Mouse (Mus musculus) forebrain, embryonic 13.5 days (tissue): ENCODE measurements around the gene Cxcr2. TPM values are rescaled to one million over a fixed set of nuclear protein-coding genes. Genes with fewer than 3 reads are reported as not detected.
"Not testable (repeated sequence)": the region's sequence is repeated elsewhere in the genome, so short reads cannot be mapped to it uniquely, and the experiment has no call there.

ENCODE experiments used
- ATAC-seq: fragments of 200-750 bp; cut with Nextera tagmentation; 2 replicates; pipeline ENCODE4 v1.8.0; 2017
- H3K27ac ChIP-seq: fragments of 300-500 bp; sonication (generic); 2 replicates; pipeline ENCODE4 v1.5.1; 2015; ENCODE audit warnings: inconsistent platforms, mild to moderate bottlenecking, moderate library complexity
- H3K27me3 ChIP-seq: fragments of 300-500 bp; sonication (generic); 2 replicates; pipeline ENCODE4 v1.6.1; 2015; ENCODE audit warnings: mild to moderate bottlenecking, inconsistent platforms
- H3K36me3 ChIP-seq: fragments of 300-500 bp; sonication (generic); 2 replicates; pipeline ENCODE4 v1.6.1; 2015; ENCODE audit warnings: mild to moderate bottlenecking, inconsistent platforms; ENCODE audit not compliant: poor library complexity, severe bottlenecking
- H3K4me1 ChIP-seq: fragments of 300-500 bp; sonication (generic); 2 replicates; pipeline ENCODE4 v1.6.1; 2015; ENCODE audit warnings: inconsistent platforms
- H3K4me2 ChIP-seq: fragments of 300-500 bp; sonication (generic); 2 replicates; pipeline ENCODE4 v1.6.1; 2015; ENCODE audit warnings: inconsistent platforms, mild to moderate bottlenecking, moderate library complexity
- H3K4me3 ChIP-seq: fragments of 300-500 bp; sonication (generic); 2 replicates; pipeline ENCODE4 v1.5.1; 2015; ENCODE audit warnings: mild to moderate bottlenecking, inconsistent platforms
- H3K9ac ChIP-seq: fragments of 300-500 bp; sonication (generic); 2 replicates; pipeline ENCODE4 v1.6.1; 2015; ENCODE audit warnings: mild to moderate bottlenecking, inconsistent platforms
- H3K9me3 ChIP-seq: fragments of 300-500 bp; sonication (generic); replicated peaks from 2 replicates; pipeline ENCODE4 v1.6.1; 2016; ENCODE audit warnings: inconsistent platforms
- WGBS: fragments of 180-500 bp; shearing (Covaris S2); methylation state at CpG from one replicate; pipeline ENCODE4 v1.1.7; 2015; 5-methylcytosine and 5-hydroxymethylcytosine counted together
- polyA plus RNA-seq: library from polyadenylated mRNA; unstranded; fragments of >200 nt; fragmentation: Nextera tagmentation; extraction: Ambion mirVana; gene quantifications from 2 replicates; pipeline ENCODE4 v1.2.1, GENCODE M21; 2015

Gene Cxcr2
- polyA plus RNA-seq, 1 experiment from 2014 or later, result 0.14 TPM

- Histone ChIP-seq H3K9ac (no peak overlapping the region), H3K36me3 (no peaks in the 10 kb centered on the region), H3K27ac (no peak overlapping the region), H3K9me3 (no peaks in the 10 kb centered on the region), H3K4me2 (no peak overlapping the region), H3K4me1 (no peaks in the 10 kb centered on the region), H3K27me3 (no peaks in the 10 kb centered on the region), H3K4me3 (no peak overlapping the region)
- 88% methylated on average over 6 of the region's 6 CpGs for WGBS
- ATAC-seq, result no peak
Observed at GRCm38 (mm10) chr1:74149106-74149885, 4.5 kb upstream of the Cxcr2 start.

GRCm38 (mm10) chr1:74150101-74150500 is 3.7 kb upstream of the Cxcr2 start:
- H3K9me3 ChIP-seq, result no peaks in the 10 kb centered on the region
- no peak overlapping the region for H3K4me3 ChIP-seq
- ATAC-seq, result no peak
- no peaks in the 10 kb centered on the region for H3K4me1 ChIP-seq
- H3K27me3 ChIP-seq, result no peaks in the 10 kb centered on the region
- H3K36me3 ChIP-seq, result no peaks in the 10 kb centered on the region
- no peak overlapping the region for H3K9ac ChIP-seq
- no peak overlapping the region for H3K27ac ChIP-seq
- H3K4me2 ChIP-seq, result no peak overlapping the region
- WGBS, result 68% methylated on average over 3 of the region's 3 CpGs

GRCm38 (mm10) chr1:74151091-74151490 is 2.7 kb upstream of the Cxcr2 start:
- H3K27me3 ChIP-seq, result no peaks in the 10 kb centered on the region
- H3K36me3 ChIP-seq, result no peaks in the 10 kb centered on the region
- H3K27ac ChIP-seq, result no peak overlapping the region
- no peak overlapping the region for H3K4me3 ChIP-seq
- no peak overlapping the region for H3K4me2 ChIP-seq
- 82% methylated on average over 3 of the region's 3 CpGs for whole genome bisulfite sequencing
- no peaks in the 10 kb centered on the region for H3K9me3 ChIP-seq
- ATAC-seq, result no peak
- no peaks in the 10 kb centered on the region for H3K4me1 ChIP-seq
- no peak overlapping the region for H3K9ac ChIP-seq

GRCm38 (mm10) chr1:74155435-74156012 is 1.7 kb downstream of the Cxcr2 start:
- Histone ChIP-seq H3K9ac (no peak overlapping the region), H3K4me2 (no peak overlapping the region), H3K9me3 (no peaks in the 10 kb centered on the region), H3K27ac (no peak overlapping the region), H3K27me3 (no peaks in the 10 kb centered on the region), H3K4me3 (no peak overlapping the region), H3K36me3 (no peaks in the 10 kb centered on the region), H3K4me1 (0 out of 2 replicates have a peak, but pooled peaks cover 4% of the 10 kb centered on the region)
- WGBS, result 87% methylated on average over 6 of the region's 6 CpGs
- ATAC-seq, result no peak

- no peak overlapping the region for H3K4me3 ChIP-seq
- H3K9me3 ChIP-seq, result no peaks in the 10 kb centered on the region
- H3K9ac ChIP-seq, result no peak overlapping the region
- H3K27ac ChIP-seq, result no peak overlapping the region
- H3K36me3 ChIP-seq, result no peaks in the 10 kb centered on the region
- H3K27me3 ChIP-seq, result no peaks in the 10 kb centered on the region
- no peak for ATAC-seq
- no peak overlapping the region for H3K4me2 ChIP-seq
- WGBS, result 72% methylated on average over 14 of the region's 14 CpGs
- 0 out of 2 replicates have a peak, but pooled peaks cover 4% of the 10 kb centered on the region for H3K4me1 ChIP-seq
Observed at GRCm38 (mm10) chr1:74156381-74156910, 2.7 kb downstream of the Cxcr2 start.

GRCm38 (mm10) chr1:74159613-74160012 is 5.8 kb downstream of the Cxcr2 start:
- 81% methylated on average over 5 of the region's 5 CpGs for WGBS
- not testable (repeated sequence) for H3K4me3 ChIP-seq, H3K27me3 ChIP-seq, ATAC-seq, H3K9ac ChIP-seq, H3K9me3 ChIP-seq, H3K36me3 ChIP-seq, H3K27ac ChIP-seq, H3K4me2 ChIP-seq, H3K4me1 ChIP-seq

GRCm38 (mm10) chr1:74160036-74160435 is 6.2 kb downstream of the Cxcr2 start:
- Histone ChIP-seq H3K27me3 (no peaks in the 10 kb centered on the region), H3K36me3 (no peaks in the 10 kb centered on the region), H3K9me3 (no peaks in the 10 kb centered on the region), H3K9ac (no peak overlapping the region), H3K27ac (no peak overlapping the region), H3K4me1 (0 out of 2 replicates have a peak, but pooled peaks cover 4% of the 10 kb centered on the region), H3K4me3 (no peak overlapping the region), H3K4me2 (no peak overlapping the region)
- 68% methylated on average over 2 of the region's 2 CpGs for WGBS
- ATAC-seq, result no peak

- ATAC-seq, result no peak
- 90% methylated on average over 5 of the region's 5 CpGs for WGBS
- no peak overlapping the region for H3K4me2 ChIP-seq
- H3K4me1 ChIP-seq, result no peaks in the 10 kb centered on the region
- no peaks in the 10 kb centered on the region for H3K27me3 ChIP-seq
- H3K9me3 ChIP-seq, result no peaks in the 10 kb centered on the region
- no peak overlapping the region for H3K4me3 ChIP-seq
- no peaks in the 10 kb centered on the region for H3K36me3 ChIP-seq
- H3K9ac ChIP-seq, result no peak overlapping the region
- no peak overlapping the region for H3K27ac ChIP-seq
Observed at GRCm38 (mm10) chr1:74167136-74167535, 13.3 kb downstream of the Cxcr2 start.

GRCm38 (mm10) chr1:74169721-74170120 is 15.9 kb downstream of the Cxcr2 start:
- WGBS, result 87% methylated on average over 3 of the region's 3 CpGs
- no peak overlapping the region for H3K4me2 ChIP-seq
- H3K9me3 ChIP-seq, result no peaks in the 10 kb centered on the region
- ATAC-seq, result no peak
- no peak overlapping the region for H3K27ac ChIP-seq
- no peaks in the 10 kb centered on the region for H3K4me1 ChIP-seq
- H3K4me3 ChIP-seq, result no peak overlapping the region
- no peaks in the 10 kb centered on the region for H3K27me3 ChIP-seq
- no peaks in the 10 kb centered on the region for H3K36me3 ChIP-seq
- H3K9ac ChIP-seq, result no peak overlapping the region

GRCm38 (mm10) chr1:74172722-74173121 is 18.9 kb downstream of the Cxcr2 start:
- H3K9me3 ChIP-seq, result no peaks in the 10 kb centered on the region
- no peak overlapping the region for H3K9ac ChIP-seq
- no peak overlapping the region for H3K4me3 ChIP-seq
- no peak for ATAC-seq
- H3K27me3 ChIP-seq, result no peaks in the 10 kb centered on the region
- H3K36me3 ChIP-seq, result no peaks in the 10 kb centered on the region
- H3K4me2 ChIP-seq, result no peak overlapping the region
- WGBS, result 91% methylated on average over 3 of the region's 3 CpGs
- H3K4me1 ChIP-seq, result no peaks in the 10 kb centered on the region
- no peak overlapping the region for H3K27ac ChIP-seq

GRCm38 (mm10) chr1:74175731-74176130 is 21.9 kb downstream of the Cxcr2 start:
- Histone ChIP-seq H3K27me3 (no peaks in the 10 kb centered on the region), H3K9ac (no peak overlapping the region), H3K36me3 (no peaks in the 10 kb centered on the region), H3K4me1 (no peaks in the 10 kb centered on the region), H3K4me2 (no peak overlapping the region), H3K9me3 (no peaks in the 10 kb centered on the region), H3K27ac (no peak overlapping the region), H3K4me3 (no peak overlapping the region)
- 89% methylated on average over 4 of the region's 4 CpGs for WGBS
- no peak for ATAC-seq

- no peak overlapping the region for H3K4me2 ChIP-seq
- H3K9ac ChIP-seq, result no peak overlapping the region
- 89% methylated on average over 3 of the region's 3 CpGs for WGBS
- no peaks in the 10 kb centered on the region for H3K4me1 ChIP-seq
- H3K27me3 ChIP-seq, result no peaks in the 10 kb centered on the region
- ATAC-seq, result no peak
- H3K27ac ChIP-seq, result no peak overlapping the region
- H3K36me3 ChIP-seq, result no peaks in the 10 kb centered on the region
- no peaks in the 10 kb centered on the region for H3K9me3 ChIP-seq
- H3K4me3 ChIP-seq, result no peak overlapping the region
Observed at GRCm38 (mm10) chr1:74178618-74179017, 24.8 kb downstream of the Cxcr2 start.
